Mouse (Mus musculus): Measurements from ENCODE around the gene Prcd. TPM values are rescaled to one million over a fixed set of nuclear protein-coding genes. Genes with fewer than 3 reads are reported as not detected.
A peak's percentile ranks its signal among the peaks of the same experiment; 100 is the strongest.

The Prcd gene
- polyA plus RNA-seq, 1 experiment from 2014 or later = 3.2 TPM

DNA sequence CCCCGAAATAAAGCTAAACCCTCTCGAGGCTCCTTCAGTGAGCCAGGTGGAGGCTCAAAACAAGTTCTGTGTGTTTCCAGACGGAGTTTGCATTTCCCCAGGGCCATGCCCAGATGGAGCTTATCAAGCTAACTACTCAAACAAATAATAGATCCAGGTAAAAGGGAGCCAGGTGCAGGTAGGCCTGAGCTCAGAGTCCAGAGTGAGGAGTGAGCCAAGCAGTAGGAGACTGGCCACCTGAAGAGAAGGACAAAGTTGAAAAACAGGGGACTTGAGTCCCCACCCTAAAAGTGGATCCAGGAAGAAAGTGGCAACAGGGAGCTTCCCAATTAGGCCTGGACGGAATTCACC lies 40.5 kb downstream of the Prcd start:
- Histone ChIP-seq H3K27ac (ENCODE audit: low read length) (no peak overlapping the region), H3K9me3 (ENCODE audit: control insufficient read depth, low read length) (no peaks in the 10 kb centered on the region), H3K9ac (replicated peaks; ENCODE audit: low read depth, low read length) (no peak overlapping the region), H3K4me1 (replicated peaks; ENCODE audit: control insufficient read depth, insufficient read depth, low read length) (peaks cover 11% of the 10 kb centered on the region), H3K4me3 (replicated peaks; ENCODE audit: low read length) (peak overlapping the region; percentile 35), H3K27me3 (replicated peaks; ENCODE audit: control insufficient read depth, insufficient read depth, low read length) (peaks cover 30% of the 10 kb centered on the region), H3K4me2 (ENCODE audit: low read length) (peak overlapping the region; percentile 49), H3K36me3 (ENCODE audit: control insufficient read depth, insufficient read depth) (no peaks in the 10 kb centered on the region)
- 32% methylated on average over 4 of the region's 4 CpGs for WGBS
- ATAC-seq = no peak

DNA sequence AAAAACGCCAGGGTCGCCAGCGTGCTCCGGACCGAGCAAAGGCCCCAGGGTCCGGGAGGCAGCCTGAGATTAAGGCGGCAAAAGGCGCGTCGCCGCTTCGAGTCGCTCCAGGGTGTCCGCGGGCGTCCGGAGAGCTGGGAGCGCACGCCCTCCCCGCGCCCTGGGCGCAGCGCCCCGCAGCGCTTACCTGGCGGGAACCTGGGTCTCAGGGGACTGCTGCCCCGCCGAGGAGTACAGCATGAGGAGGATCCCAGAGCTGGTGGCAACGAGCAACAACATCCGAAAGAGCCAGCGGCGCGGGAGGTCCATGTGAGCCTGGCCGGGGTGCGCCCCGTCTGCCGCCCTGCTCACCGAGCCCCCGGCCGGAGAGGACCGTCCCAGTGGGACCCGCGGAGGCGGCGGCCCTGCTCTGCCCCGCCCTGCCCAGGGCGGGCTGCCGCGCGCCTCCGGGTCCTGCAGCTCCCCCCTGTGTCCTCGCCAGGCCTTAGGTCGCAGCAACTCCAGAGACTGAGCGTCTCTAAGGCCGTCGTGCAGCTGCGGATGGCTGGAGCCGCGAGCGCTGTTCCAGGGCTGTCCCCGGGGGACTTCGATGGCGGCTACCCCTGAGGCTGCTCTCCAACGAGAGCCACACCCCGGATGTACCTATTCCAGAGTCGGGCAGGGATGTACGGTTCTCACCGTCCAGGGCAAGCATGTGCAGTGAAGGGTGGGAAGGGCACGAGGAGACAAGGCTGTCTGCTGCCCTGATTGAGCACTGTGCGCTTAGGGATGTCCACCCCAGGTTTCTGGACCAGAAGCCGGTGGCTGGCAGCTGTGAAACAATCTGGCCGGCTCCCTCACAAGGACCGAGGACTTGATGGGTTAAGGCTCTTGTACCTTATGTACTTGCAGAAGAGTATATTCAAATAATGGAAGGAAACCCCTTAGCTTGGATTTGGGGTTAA lies 41.2 kb downstream of the Prcd start:
- H3K9me3 ChIP-seq (ENCODE audit: control insufficient read depth, low read length) = no peaks in the 10 kb centered on the region
- H3K4me1 ChIP-seq (replicated peaks; ENCODE audit: control insufficient read depth, insufficient read depth, low read length) = peaks cover 11% of the 10 kb centered on the region
- H3K36me3 ChIP-seq (ENCODE audit: control insufficient read depth, insufficient read depth) = no peaks in the 10 kb centered on the region
- peak overlapping the region; percentile 35 for H3K4me3 ChIP-seq (replicated peaks; ENCODE audit: low read length)
- ATAC-seq = no peak; the same call in 1 of the 2 replicates
- no peak overlapping the region for H3K27ac ChIP-seq (ENCODE audit: low read length)
- H3K27me3 ChIP-seq (replicated peaks; ENCODE audit: control insufficient read depth, insufficient read depth, low read length) = peaks cover 30% of the 10 kb centered on the region
- H3K4me2 ChIP-seq (ENCODE audit: low read length) = peak overlapping the region; percentile 49
- H3K9ac ChIP-seq (replicated peaks; ENCODE audit: low read depth, low read length) = peak overlapping the region; percentile 35
- WGBS = 1% methylated on average over 67 of the region's 73 CpGs

DNA sequence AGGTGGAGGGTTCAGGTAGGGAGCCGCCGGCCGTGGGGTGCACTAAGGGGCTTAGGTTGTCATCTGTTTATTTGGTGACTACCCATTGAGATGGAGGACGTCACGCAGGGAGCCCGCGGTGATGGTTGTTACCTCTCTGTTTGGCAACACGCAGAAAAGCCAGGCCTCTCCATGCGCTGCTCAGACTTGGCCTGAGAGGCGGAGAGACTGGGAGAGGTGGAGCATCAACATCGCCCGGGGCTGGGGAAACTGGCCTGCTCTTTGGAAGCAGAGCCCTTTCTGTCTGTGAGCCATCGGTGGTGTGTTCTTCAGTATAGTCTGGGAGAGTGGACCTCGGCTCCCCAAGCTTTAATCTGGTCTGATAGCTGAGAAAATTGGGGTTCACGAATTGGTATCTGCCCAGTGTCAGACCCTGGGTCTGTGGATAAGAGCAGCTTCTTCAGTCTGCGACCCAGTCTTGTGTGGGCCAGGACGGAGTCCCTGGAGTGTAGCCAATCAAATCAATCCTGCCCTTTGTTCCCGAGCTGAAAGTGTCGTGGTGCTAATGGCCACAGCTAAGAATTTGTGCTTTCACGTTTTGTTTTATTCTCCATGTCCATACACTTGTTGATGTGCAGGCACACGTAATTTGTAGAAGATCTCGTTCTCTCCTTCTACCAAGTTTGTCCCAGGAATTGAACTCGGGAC lies 42.0 kb downstream of the Prcd start:
- H3K4me1 ChIP-seq (replicated peaks; ENCODE audit: control insufficient read depth, insufficient read depth, low read length) = peaks cover 11% of the 10 kb centered on the region
- H3K9ac ChIP-seq (replicated peaks; ENCODE audit: low read depth, low read length) = no peak overlapping the region
- WGBS = 16% methylated on average over 23 of the region's 23 CpGs
- no peak for ATAC-seq
- H3K27ac ChIP-seq (ENCODE audit: low read length) = no peak overlapping the region
- H3K9me3 ChIP-seq (ENCODE audit: control insufficient read depth, low read length) = no peaks in the 10 kb centered on the region
- H3K36me3 ChIP-seq (ENCODE audit: control insufficient read depth, insufficient read depth) = no peaks in the 10 kb centered on the region
- H3K4me3 ChIP-seq (replicated peaks; ENCODE audit: low read length) = no peak overlapping the region
- H3K27me3 ChIP-seq (replicated peaks; ENCODE audit: control insufficient read depth, insufficient read depth, low read length) = peaks cover 30% of the 10 kb centered on the region
- no peak overlapping the region for H3K4me2 ChIP-seq (ENCODE audit: low read length)

DNA sequence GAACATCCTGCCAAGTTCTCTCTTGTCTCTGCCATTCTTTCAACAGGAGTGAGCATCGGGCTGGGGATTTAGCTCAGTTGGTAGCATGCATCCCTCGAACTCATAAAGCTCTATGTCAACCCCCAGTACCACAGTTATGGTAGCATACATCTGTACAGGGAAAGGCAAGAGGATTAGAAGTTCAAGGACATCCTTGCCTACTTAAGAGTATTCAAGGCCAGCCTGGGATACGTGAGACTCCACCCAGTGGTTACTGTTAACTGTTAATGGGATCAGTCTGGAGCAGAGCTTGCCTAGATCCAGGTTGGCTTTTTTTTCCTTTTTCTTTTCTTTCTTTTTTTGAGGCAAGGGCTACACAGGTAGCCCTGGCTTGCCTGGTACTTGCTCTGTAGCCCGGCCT lies 43.1 kb downstream of the Prcd start:
- Histone ChIP-seq H3K9me3 (ENCODE audit: control insufficient read depth, low read length) (no peaks in the 10 kb centered on the region), H3K9ac (replicated peaks; ENCODE audit: low read depth, low read length) (no peak overlapping the region), H3K4me2 (ENCODE audit: low read length) (no peak overlapping the region), H3K27me3 (replicated peaks; ENCODE audit: control insufficient read depth, insufficient read depth, low read length) (peaks cover 30% of the 10 kb centered on the region), H3K4me1 (replicated peaks; ENCODE audit: control insufficient read depth, insufficient read depth, low read length) (peaks cover 11% of the 10 kb centered on the region), H3K27ac (ENCODE audit: low read length) (no peak overlapping the region), H3K4me3 (replicated peaks; ENCODE audit: low read length) (no peak overlapping the region), H3K36me3 (ENCODE audit: control insufficient read depth, insufficient read depth) (no peaks in the 10 kb centered on the region)
- WGBS = 85% methylated on average over 4 of the region's 4 CpGs
- ATAC-seq = no peak

DNA sequence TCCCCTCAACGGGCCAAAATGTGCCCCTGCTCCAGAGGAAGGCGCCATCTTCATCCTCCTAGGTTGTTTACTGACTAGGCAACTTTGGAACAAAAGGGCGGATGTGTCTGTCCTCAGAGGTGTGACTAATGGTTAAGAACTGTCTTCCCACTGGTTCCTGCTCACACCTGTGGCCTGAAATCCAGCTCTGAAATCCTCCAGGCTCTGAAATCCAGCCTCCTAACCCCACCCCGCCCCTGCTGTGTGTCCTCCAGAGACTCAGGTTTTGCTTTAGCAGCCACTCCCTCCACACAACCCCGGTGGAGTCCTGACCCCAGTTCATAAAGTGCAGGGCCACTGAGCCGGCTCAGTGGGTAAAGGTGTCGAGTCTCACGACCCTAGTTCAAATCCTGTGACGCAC lies 44.2 kb downstream of the Prcd start:
- Histone ChIP-seq H3K4me2 (ENCODE audit: low read length) (no peak overlapping the region), H3K4me3 (replicated peaks; ENCODE audit: low read length) (no peak overlapping the region), H3K36me3 (ENCODE audit: control insufficient read depth, insufficient read depth) (no peaks in the 10 kb centered on the region), H3K27ac (ENCODE audit: low read length) (no peak overlapping the region), H3K9me3 (ENCODE audit: control insufficient read depth, low read length) (no peaks in the 10 kb centered on the region), H3K4me1 (replicated peaks; ENCODE audit: control insufficient read depth, insufficient read depth, low read length) (peaks cover 11% of the 10 kb centered on the region), H3K27me3 (replicated peaks; ENCODE audit: control insufficient read depth, insufficient read depth, low read length) (peaks cover 30% of the 10 kb centered on the region), H3K9ac (replicated peaks; ENCODE audit: low read depth, low read length) (no peak overlapping the region)
- ATAC-seq = no peak
- WGBS = 77% methylated on average over 9 of the region's 9 CpGs

DNA sequence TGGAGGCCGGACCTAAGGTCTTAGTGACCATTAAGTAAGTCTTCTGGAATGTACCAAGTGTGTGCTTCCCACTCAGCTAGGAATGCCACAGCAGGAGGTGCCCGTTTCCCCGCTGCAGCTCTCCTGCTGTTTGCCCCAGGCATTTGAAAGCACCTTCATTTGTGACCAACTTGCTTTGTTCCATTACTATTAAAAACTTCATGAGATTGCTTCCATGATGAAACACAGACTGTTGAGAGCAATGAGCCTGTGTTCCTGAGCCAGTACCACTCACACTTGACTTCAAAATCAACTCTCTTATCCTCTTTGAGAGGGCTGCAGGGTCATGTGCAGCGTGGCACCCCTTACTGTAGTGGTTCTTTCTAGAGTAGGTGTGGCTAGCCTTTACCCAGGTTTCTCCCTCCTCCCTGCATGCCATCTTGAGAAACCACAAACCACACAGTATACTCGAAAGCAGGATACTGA lies 48.1 kb downstream of the Prcd start:
- H3K4me1 ChIP-seq (replicated peaks; ENCODE audit: control insufficient read depth, insufficient read depth, low read length) = no peaks in the 10 kb centered on the region
- H3K4me2 ChIP-seq (ENCODE audit: low read length) = no peak overlapping the region
- H3K27ac ChIP-seq (ENCODE audit: low read length) = no peak overlapping the region
- H3K36me3 ChIP-seq (ENCODE audit: control insufficient read depth, insufficient read depth) = no peaks in the 10 kb centered on the region
- no peak overlapping the region for H3K9ac ChIP-seq (replicated peaks; ENCODE audit: low read depth, low read length)
- H3K9me3 ChIP-seq (ENCODE audit: control insufficient read depth, low read length) = no peaks in the 10 kb centered on the region
- 27% methylated on average over 5 of the region's 5 CpGs for WGBS
- peaks cover 3% of the 10 kb centered on the region; the same call in 1 of the 2 replicates for H3K27me3 ChIP-seq (replicated peaks; ENCODE audit: control insufficient read depth, insufficient read depth, low read length)
- no peak overlapping the region for H3K4me3 ChIP-seq (replicated peaks; ENCODE audit: low read length)
- ATAC-seq = no peak

DNA sequence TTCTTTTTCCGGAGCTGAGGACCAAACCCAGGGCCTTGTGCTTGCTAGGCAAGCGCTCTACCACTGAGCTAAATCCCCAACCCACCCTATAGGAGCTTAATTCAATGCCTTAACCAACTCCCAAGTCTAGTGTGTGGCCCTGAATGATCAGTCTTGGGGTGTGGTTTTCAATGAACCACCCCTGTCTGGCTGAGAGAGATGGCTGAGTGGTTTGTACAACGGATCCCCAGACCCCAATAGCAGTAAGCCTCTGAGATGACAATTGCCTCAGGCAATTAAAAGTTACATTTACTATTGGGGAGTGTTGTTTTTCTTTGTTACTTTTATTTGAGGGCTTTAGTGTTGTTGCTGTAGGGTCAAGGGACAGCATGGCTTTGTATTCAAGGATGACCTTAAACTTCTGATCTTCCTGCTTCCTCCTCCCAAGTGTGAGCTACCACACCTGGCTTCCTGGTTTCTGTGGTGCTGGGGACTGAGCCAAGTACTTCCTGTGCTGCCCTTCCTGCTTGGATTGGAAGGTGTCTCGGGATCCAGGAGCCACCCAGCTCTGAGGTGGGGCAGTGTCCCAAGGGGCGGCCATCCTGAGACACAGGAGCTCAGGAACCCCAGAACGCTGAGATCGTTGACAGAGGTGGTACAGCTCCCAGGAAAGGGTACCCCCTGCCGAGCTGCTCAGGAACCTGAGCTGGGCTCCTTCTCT lies 51.2 kb downstream of the Prcd start:
- Histone ChIP-seq H3K4me1 (replicated peaks; ENCODE audit: control insufficient read depth, insufficient read depth, low read length) (no peaks in the 10 kb centered on the region), H3K9me3 (ENCODE audit: control insufficient read depth, low read length) (no peaks in the 10 kb centered on the region), H3K4me3 (replicated peaks; ENCODE audit: low read length) (no peak overlapping the region), H3K27ac (ENCODE audit: low read length) (no peak overlapping the region), H3K9ac (replicated peaks; ENCODE audit: low read depth, low read length) (no peak overlapping the region), H3K36me3 (ENCODE audit: control insufficient read depth, insufficient read depth) (no peaks in the 10 kb centered on the region), H3K27me3 (replicated peaks; ENCODE audit: control insufficient read depth, insufficient read depth, low read length) (no peaks in the 10 kb centered on the region), H3K4me2 (ENCODE audit: low read length) (no peak overlapping the region)
- WGBS = 89% methylated on average over 8 of the region's 8 CpGs
- no peak for ATAC-seq

DNA sequence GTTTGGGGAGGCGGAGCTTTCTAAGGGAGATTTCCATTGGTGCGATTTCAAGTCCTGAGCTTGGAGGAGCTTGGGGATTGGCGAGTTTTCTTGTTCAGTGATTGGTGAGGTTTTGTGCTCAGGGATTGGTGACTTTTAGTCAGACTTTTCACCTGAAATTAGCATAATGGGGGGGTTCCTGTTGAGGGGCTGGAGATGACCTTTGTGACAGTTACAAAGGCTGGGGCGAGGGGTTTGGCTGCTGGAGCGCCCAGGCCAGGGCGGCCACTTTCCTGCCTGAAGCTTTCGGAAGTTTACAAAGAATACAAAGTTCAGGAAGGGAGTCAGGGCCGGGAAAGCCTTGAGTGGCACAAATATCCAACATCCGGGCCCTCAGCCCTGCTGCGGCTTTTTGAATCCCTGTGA lies 51.9 kb downstream of the Prcd start:
- no peak for ATAC-seq
- Histone ChIP-seq H3K27ac (ENCODE audit: low read length) (no peak overlapping the region), H3K27me3 (replicated peaks; ENCODE audit: control insufficient read depth, insufficient read depth, low read length) (no peaks in the 10 kb centered on the region), H3K4me3 (replicated peaks; ENCODE audit: low read length) (no peak overlapping the region), H3K4me2 (ENCODE audit: low read length) (no peak overlapping the region), H3K36me3 (ENCODE audit: control insufficient read depth, insufficient read depth) (no peaks in the 10 kb centered on the region), H3K9ac (replicated peaks; ENCODE audit: low read depth, low read length) (no peak overlapping the region), H3K9me3 (ENCODE audit: control insufficient read depth, low read length) (no peaks in the 10 kb centered on the region), H3K4me1 (replicated peaks; ENCODE audit: control insufficient read depth, insufficient read depth, low read length) (peaks cover under 1% of the 10 kb centered on the region; the same call in 1 of the 2 replicates)
- 90% methylated on average over 10 of the region's 10 CpGs for WGBS

DNA sequence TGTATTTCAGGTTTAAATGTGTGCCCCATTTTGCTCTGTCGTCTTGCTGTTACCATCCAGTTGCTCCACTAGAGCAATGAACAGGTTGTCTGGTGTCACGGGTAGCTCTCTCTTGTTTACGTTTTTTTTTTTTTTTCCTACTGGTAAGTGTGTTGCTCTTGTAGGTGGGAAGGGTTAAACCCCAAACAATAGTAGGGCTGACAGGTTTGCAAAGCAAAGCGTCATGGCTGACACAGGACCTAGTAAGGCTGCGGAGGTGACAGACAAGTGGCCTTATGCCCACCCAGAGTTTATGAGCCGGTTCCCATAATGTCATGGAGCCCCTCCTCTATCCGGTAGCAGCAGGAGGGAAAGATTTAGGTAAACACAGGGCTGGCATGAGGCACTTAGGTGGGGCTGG lies 53.0 kb downstream of the Prcd start:
- no peak overlapping the region for H3K27ac ChIP-seq (ENCODE audit: low read length)

More for the DNA sequence above, 53.0 kb downstream of the Prcd start:
- Histone ChIP-seq H3K36me3 (ENCODE audit: control insufficient read depth, insufficient read depth) (no peaks in the 10 kb centered on the region), H3K4me1 (replicated peaks; ENCODE audit: control insufficient read depth, insufficient read depth, low read length) (peaks cover 3% of the 10 kb centered on the region; the same call in 1 of the 2 replicates), H3K27me3 (replicated peaks; ENCODE audit: control insufficient read depth, insufficient read depth, low read length) (no peaks in the 10 kb centered on the region), H3K9me3 (ENCODE audit: control insufficient read depth, low read length) (no peaks in the 10 kb centered on the region), H3K9ac (replicated peaks; ENCODE audit: low read depth, low read length) (no peak overlapping the region), H3K4me3 (replicated peaks; ENCODE audit: low read length) (no peak overlapping the region), H3K4me2 (ENCODE audit: low read length) (no peak overlapping the region)
- no peak for ATAC-seq
- WGBS = 43% methylated on average over 7 of the region's 7 CpGs
